Comparison of ENCODE assay signal across 16 mouse cellular contexts in genomic region chr2:3636771-3637170, GRCm38 (mm10).
"Had no signal": no experiment of that assay in that cellular context is flagged by ENCODE, and none has a peak within 500 bp of the region (broad histone marks: within the 10 kb centered on the region; RNA-seq: fewer than 3 reads in every experiment).

No protein-coding gene starts in this region.

- ATAC-seq: hindbrain, postnatal 0 days; intestine, embryonic 16.5 days; liver, embryonic 12.5 days had no signal

- DNase-seq: gastrocnemius, postnatal 14 days; gastrocnemius, postnatal 36 days; heart, adult 2 months; heart, postnatal 14 days; heart, postnatal 36 days; kidney, adult 11 months; kidney, adult 2 months; kidney, adult 9 months; kidney, postnatal 14 days; kidney, postnatal 36 days; layer of hippocampus, adult 9-11 months; layer of hippocampus, postnatal 36 days; lung, adult 18-20 months had no signal
